Mouse (Mus musculus) liver, embryonic 14.5 days (tissue): ENCODE results near the gene Kiz. TPM values are rescaled to one million over a fixed set of nuclear protein-coding genes. Genes with fewer than 3 reads are reported as not detected.

Experiments used
- ATAC-seq: fragments of 200-750 bp; cut with Nextera tagmentation; 2 replicates; pipeline ENCODE4 v1.8.0; 2017; ENCODE audit warnings: moderate number of reproducible peaks, mild to moderate bottlenecking, moderate library complexity; ENCODE audit not compliant: insufficient read depth
- DNase-seq, 3 experiments: peaks; one replicate each; pipeline ENCODE4 v3.0.0-alpha.2; 2012 to 2013; ENCODE audit warnings: low read depth in 3 of 3, low spot score in 3 of 3
- H3K27ac ChIP-seq: fragments of 300-500 bp; sonication (generic); 2 replicates; pipeline ENCODE4 v1.5.1; 2014; ENCODE audit warnings: moderate library complexity, mild to moderate bottlenecking, control low read depth, inconsistent platforms
- H3K27me3 ChIP-seq: fragments of 300-500 bp; sonication (generic); 2 replicates; pipeline ENCODE4 v1.6.1; 2014; ENCODE audit warnings: mild to moderate bottlenecking, low read length, moderate library complexity; ENCODE audit not compliant: control insufficient read depth, insufficient read depth
- H3K36me3 ChIP-seq: fragments of 300-500 bp; sonication (generic); replicated peaks from 2 replicates; pipeline ENCODE4 v1.6.1; 2014; ENCODE audit warnings: low read depth; ENCODE audit not compliant: control insufficient read depth, insufficient read depth
- H3K4me1 ChIP-seq, 2 experiments: fragments of 200-500 bp in 1 of 2; fragments of 300-500 bp in 1 of 2; sonication (generic) in 1 of 2; replicated peaks; 2 replicates each; pipeline ENCODE4 v1.6.1; 2012 to 2014; ENCODE audit warnings: antibody characterized with exemption in 1 of 2, inconsistent platforms in 1 of 2, low read length in 1 of 2; ENCODE audit not compliant: control insufficient read depth in 2 of 2, insufficient read depth in 2 of 2
- H3K4me2 ChIP-seq: fragments of 300-500 bp; sonication (generic); 2 replicates; pipeline ENCODE4 v1.6.1; 2014; ENCODE audit warnings: low read depth, mild to moderate bottlenecking, control low read depth, moderate library complexity
- H3K4me3 ChIP-seq, 2 experiments: fragments of 200-500 bp in 1 of 2; fragments of 300-500 bp in 1 of 2; sonication (generic) in 1 of 2; 2 replicates each; pipeline ENCODE4 v1.5.1; 2012 to 2014; ENCODE audit warnings: low read depth in 2 of 2, low read length in 2 of 2, mild to moderate bottlenecking in 2 of 2, control low read depth in 1 of 2, inconsistent platforms in 1 of 2, moderate library complexity in 1 of 2; ENCODE audit not compliant: insufficient read depth in 1 of 2
- H3K9ac ChIP-seq: fragments of 300-500 bp; sonication (generic); replicated peaks from 2 replicates; pipeline ENCODE4 v1.6.1; 2014; ENCODE audit warnings: mild to moderate bottlenecking, control low read depth, moderate library complexity
- H3K9me3 ChIP-seq: fragments of 300-500 bp; sonication (generic); 2 replicates; pipeline ENCODE4 v1.6.1; 2016; ENCODE audit warnings: low read length, mixed read lengths; ENCODE audit not compliant: control insufficient read depth
- CTCF ChIP-seq: IDR thresholded peaks from 2 replicates; pipeline ENCODE4 v1.5.1; 2016; ENCODE audit warnings: antibody characterized with exemption, low read depth, control low read depth
- EP300 ChIP-seq: IDR thresholded peaks from 2 replicates; pipeline ENCODE4 v1.6.1; 2016; ENCODE audit warnings: antibody characterized with exemption, low read depth
- WGBS: fragments of 180-500 bp; shearing (Covaris S2); extraction: QIAGEN DNeasy Blood & Tissue Kit; methylation state at CpG from one replicate; pipeline ENCODE4 v1.1.7; 2014; ENCODE audit not compliant: insufficient replicate concordance; 5-methylcytosine and 5-hydroxymethylcytosine counted together
- polyA plus RNA-seq, 2 experiments: library from polyadenylated mRNA; depleted of rRNA in 1 of 2; stranded (reverse) in 1 of 2; unstranded in 1 of 2; fragments of >200 nt; fragmentation: Nextera tagmentation in 1 of 2; extraction: Ambion mirVana in 1 of 2; gene quantifications; 2 replicates each; pipeline versions ENCODE4 v1.2.1 to v1.2.3; 2012 to 2014

Kiz gene
- polyA plus RNA-seq, 2 experiments = 6.5 to 11.5 TPM

- 69% methylated on average over 3 of the region's 3 CpGs for WGBS
Measured at GRCm38 (mm10) chr2:146975453-146976028, 119.9 kb downstream of the Kiz start.

GRCm38 (mm10) chr2:146982786-146983185 lies 127.1 kb downstream of the Kiz start:
- Histone ChIP-seq H3K9ac (no peak overlapping the region), H3K27me3 (no peaks in the 10 kb centered on the region), H3K4me3 (no peak overlapping the region), H3K36me3 (no peaks in the 10 kb centered on the region), H3K27ac (no peak overlapping the region), H3K4me2 (no peak overlapping the region), H3K9me3 (no peaks in the 10 kb centered on the region), H3K4me1 (no peaks in the 10 kb centered on the region)
- DNase-seq (no peak), ATAC-seq (no peak)
- TF ChIP-seq EP300 = no peak
- TF ChIP-seq CTCF = no peak
- 69% methylated on average over 2 of the region's 2 CpGs for WGBS

More at GRCm38 (mm10) chr2:146975453-146976028, 119.9 kb downstream of the Kiz start:
- Histone ChIP-seq H3K9ac (no peak overlapping the region), H3K36me3 (no peaks in the 10 kb centered on the region), H3K27me3 (no peaks in the 10 kb centered on the region), H3K4me3 (no peak overlapping the region), H3K9me3 (no peaks in the 10 kb centered on the region), H3K4me1 (no peaks in the 10 kb centered on the region), H3K27ac (no peak overlapping the region), H3K4me2 (no peak overlapping the region)
- TF ChIP-seq EP300 (no peak), CTCF (no peak)
- no peak for DNase-seq
- no peak for ATAC-seq

DNA sequence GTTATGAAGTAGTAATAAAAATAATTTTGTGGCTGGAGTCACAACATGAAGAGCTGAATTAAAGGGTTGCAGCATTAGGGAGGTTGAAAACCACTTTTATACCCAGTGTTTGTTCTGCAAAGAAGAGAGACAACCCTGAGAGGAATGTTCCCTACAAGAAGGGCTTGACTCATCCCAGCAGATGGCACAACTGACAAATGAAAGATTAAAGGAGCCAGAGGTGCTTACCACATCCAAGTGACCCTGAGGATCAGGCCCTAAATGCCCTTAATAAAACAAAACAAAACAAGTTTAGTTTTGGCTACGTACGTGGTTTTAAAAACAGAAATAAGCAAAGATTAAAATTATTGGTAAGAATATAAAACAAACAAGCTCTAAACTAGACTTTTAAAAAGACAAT lies 129.2 kb downstream of the Kiz start:
- 76% methylated on average over 2 of the region's 2 CpGs for WGBS
- no peaks in the 10 kb centered on the region for H3K9me3 ChIP-seq
- ATAC-seq = no peak
- TF ChIP-seq CTCF = no peak
- H3K36me3 ChIP-seq = no peaks in the 10 kb centered on the region
- no peak overlapping the region for H3K27ac ChIP-seq
- H3K27me3 ChIP-seq = no peaks in the 10 kb centered on the region
- no peak for DNase-seq
- no peak overlapping the region for H3K4me3 ChIP-seq
- H3K4me2 ChIP-seq = no peak overlapping the region
- H3K9ac ChIP-seq = no peak overlapping the region
- H3K4me1 ChIP-seq = no peaks in the 10 kb centered on the region

DNA sequence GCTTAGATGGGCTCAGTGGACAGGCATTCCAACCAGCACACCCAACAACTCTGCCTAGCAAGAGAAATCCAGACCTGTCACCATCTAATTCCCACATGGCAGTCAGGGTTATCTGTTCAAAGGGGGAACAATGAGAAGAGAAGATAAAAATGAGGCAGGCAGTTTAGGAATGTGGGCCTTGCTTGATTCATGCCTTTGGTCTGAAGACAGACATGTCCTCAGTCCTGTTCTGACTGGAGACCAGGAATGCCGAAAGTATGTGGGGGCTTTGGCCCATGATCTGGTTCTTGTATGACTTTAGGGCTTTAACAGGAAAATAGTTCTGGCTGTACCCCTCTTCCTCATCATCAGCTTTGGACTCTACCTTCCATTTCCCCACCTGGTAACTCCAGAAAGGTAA lies 130.1 kb downstream of the Kiz start:
- ATAC-seq = no peak

GRCm38 (mm10) chr2:146986429-146986828 lies 130.8 kb downstream of the Kiz start:
- H3K36me3 ChIP-seq = no peaks in the 10 kb centered on the region
- no peak overlapping the region for H3K9ac ChIP-seq
- TF ChIP-seq EP300 = no peak
- no peak for TF ChIP-seq CTCF
- ATAC-seq = no peak
- no peak overlapping the region for H3K4me3 ChIP-seq
- no peaks in the 10 kb centered on the region for H3K4me1 ChIP-seq
- DNase-seq = no peak
- no peak overlapping the region for H3K27ac ChIP-seq
- no peaks in the 10 kb centered on the region for H3K9me3 ChIP-seq
- H3K4me2 ChIP-seq = no peak overlapping the region
- no peaks in the 10 kb centered on the region for H3K27me3 ChIP-seq

More for the DNA sequence above, 130.1 kb downstream of the Kiz start:
- H3K27ac ChIP-seq = no peak overlapping the region
- 57% methylated on average over 1 of the region's 1 CpGs for WGBS
- H3K4me3 ChIP-seq = no peak overlapping the region
- no peaks in the 10 kb centered on the region for H3K27me3 ChIP-seq
- H3K4me2 ChIP-seq = no peak overlapping the region
- H3K36me3 ChIP-seq = no peaks in the 10 kb centered on the region
- H3K9ac ChIP-seq = no peak overlapping the region
- DNase-seq = no peak
- no peaks in the 10 kb centered on the region for H3K9me3 ChIP-seq
- no peaks in the 10 kb centered on the region for H3K4me1 ChIP-seq
- TF ChIP-seq EP300 = no peak
- no peak for TF ChIP-seq CTCF
